10 mouse cellular contexts compared by ENCODE assay signal in the genomic region with DNA sequence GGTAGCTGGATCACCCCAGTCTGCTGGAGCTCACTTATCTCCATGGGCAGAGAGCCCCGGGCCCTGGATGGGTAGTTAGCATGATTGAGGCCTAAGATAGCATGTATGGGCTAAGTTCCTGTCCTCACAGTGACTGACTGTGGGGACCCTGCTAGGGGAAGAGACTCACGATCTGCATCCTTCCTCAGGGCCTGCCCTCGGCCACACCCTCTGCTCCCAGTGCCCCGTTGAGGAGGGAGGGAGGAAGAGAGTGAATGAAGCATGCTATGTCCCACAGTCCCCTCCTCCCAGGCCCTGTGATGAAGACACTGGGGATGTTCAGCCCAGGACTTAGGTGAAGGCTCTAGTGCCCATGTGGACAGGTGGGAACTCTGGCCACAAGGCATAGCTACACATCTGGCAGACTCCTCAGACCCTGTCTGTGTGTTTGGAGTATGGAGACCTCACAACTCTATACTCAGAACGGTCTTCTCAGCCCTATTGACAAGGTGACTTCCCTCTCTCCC. TPM values are rescaled to one million over a fixed set of nuclear protein-coding genes. Genes with fewer than 3 reads are reported as not detected.
DNase-seq lines count a peak whose midpoint lies in the region; ATAC-seq lines count a peak whose summit lies in the region.
"Had no signal": no experiment of that assay in that cellular context is flagged by ENCODE, and none has a peak within 500 bp of the region (broad histone marks: within the 10 kb centered on the region; RNA-seq: fewer than 3 reads in every experiment).

No protein-coding gene starts in this region.

- no peaks in the 10 kb centered on the region for H3K9me3 ChIP-seq in kidney, embryonic 15.5 days (replicated peaks)
- H3K9me3 ChIP-seq in heart, embryonic 13.5 days, result no peaks in the 10 kb centered on the region
- no peaks in the 10 kb centered on the region for H3K9me3 ChIP-seq in liver, embryonic 12.5 days (replicated peaks)
- no peaks in the 10 kb centered on the region for H3K9me3 ChIP-seq in forebrain, embryonic 13.5 days (replicated peaks)
- H3K9me3 ChIP-seq: midbrain, embryonic 13.5 days had no signal

- H3K4me2 ChIP-seq in kidney, embryonic 15.5 days, result peak overlapping the region; percentile 45
- H3K4me2 ChIP-seq in heart, embryonic 13.5 days, result peak overlapping the region; percentile 64
- H3K4me2 ChIP-seq in liver, embryonic 12.5 days, result 0 out of 2 replicates have a peak overlapping the region, but pooled peaks have one; percentile 0
- no peak overlapping the region for H3K4me2 ChIP-seq in forebrain, embryonic 13.5 days
- H3K4me2 ChIP-seq: midbrain, embryonic 13.5 days had no signal

- no peak for DNase-seq in kidney, adult 9 months
- DNase-seq in left cerebral cortex, adult 8-10 months (ENCODE audit: low spot score in 2 of 2), result no peak
- DNase-seq in right cerebral cortex, adult 18-20 months, result no peak
- DNase-seq: gastrocnemius, postnatal 25 days had no signal

- peaks cover 3% of the 10 kb centered on the region; the same call in 1 of the 2 replicates for H3K36me3 ChIP-seq in kidney, embryonic 15.5 days
- H3K36me3 ChIP-seq in heart, embryonic 13.5 days, result peaks cover 41% of the 10 kb centered on the region
- no peaks in the 10 kb centered on the region for H3K36me3 ChIP-seq in liver, embryonic 12.5 days
- H3K36me3 ChIP-seq in forebrain, embryonic 13.5 days (ENCODE audit: poor library complexity, severe bottlenecking), result no peaks in the 10 kb centered on the region
- H3K36me3 ChIP-seq: midbrain, embryonic 13.5 days had no signal

- H3K4me3 ChIP-seq in kidney, embryonic 15.5 days (replicated peaks), result peak overlapping the region; percentile 38; the same call in 1 of the 2 replicates
- H3K4me3 ChIP-seq in brown adipose tissue, adult 24 weeks (ENCODE audit: insufficient read depth, low read depth, low read length), result peak overlapping the region; percentile 2; the same call in 1 of the 2 replicates
- H3K4me3 ChIP-seq in heart, embryonic 13.5 days, result peak overlapping the region; percentile 51
- no peak overlapping the region for H3K4me3 ChIP-seq in liver, embryonic 12.5 days
- no peak overlapping the region for H3K4me3 ChIP-seq in forebrain, embryonic 13.5 days
- H3K4me3 ChIP-seq: midbrain, embryonic 13.5 days had no signal

- ATAC-seq in kidney, embryonic 15.5 days (replicated peaks; ENCODE audit: low FRiP score), result no peak
- no peak for ATAC-seq in heart, embryonic 13.5 days (ENCODE audit: extremely low read depth, insufficient number of reproducible peaks, low FRiP score, low TSS enrichment)
- ATAC-seq in liver, embryonic 12.5 days, result no peak
- no peak for ATAC-seq in forebrain, embryonic 13.5 days
- ATAC-seq: midbrain, embryonic 13.5 days had no signal

- peaks cover 14% of the 10 kb centered on the region for H3K4me1 ChIP-seq in kidney, embryonic 15.5 days
- no peaks in the 10 kb centered on the region for H3K4me1 ChIP-seq in brown adipose tissue, adult 24 weeks (ENCODE audit: control insufficient read depth, insufficient read depth, insufficient read length, low read length)
- H3K4me1 ChIP-seq in heart, embryonic 13.5 days, result peaks cover 31% of the 10 kb centered on the region
- no peaks in the 10 kb centered on the region for H3K4me1 ChIP-seq in liver, embryonic 12.5 days
- H3K4me1 ChIP-seq in forebrain, embryonic 13.5 days, result 0 out of 2 replicates have a peak, but pooled peaks cover 3% of the 10 kb centered on the region

- 48% methylated on average over 5 of the region's 5 CpGs for WGBS in kidney, embryonic 15.5 days
- 47% methylated on average over 5 of the region's 5 CpGs for WGBS in heart, embryonic 13.5 days
- 22% methylated on average over 5 of the region's 5 CpGs for WGBS in liver, embryonic 12.5 days (ENCODE audit: insufficient replicate concordance)
- 66% methylated on average over 5 of the region's 5 CpGs for WGBS in forebrain, embryonic 13.5 days

- H3K27ac ChIP-seq in kidney, embryonic 15.5 days, result no peak overlapping the region
- no peak overlapping the region for H3K27ac ChIP-seq in brown adipose tissue, adult 24 weeks (replicated peaks; ENCODE audit: low read depth, low read length)
- H3K27ac ChIP-seq in heart, embryonic 13.5 days (replicated peaks), result no peak overlapping the region
- no peak overlapping the region for H3K27ac ChIP-seq in liver, embryonic 12.5 days
- no peak overlapping the region for H3K27ac ChIP-seq in forebrain, embryonic 13.5 days
- H3K27ac ChIP-seq: midbrain, embryonic 13.5 days had no signal

- H3K27me3 ChIP-seq in kidney, embryonic 15.5 days, result no peaks in the 10 kb centered on the region
- H3K27me3 ChIP-seq in heart, embryonic 13.5 days (replicated peaks), result no peaks in the 10 kb centered on the region
- no peaks in the 10 kb centered on the region for H3K27me3 ChIP-seq in liver, embryonic 12.5 days (replicated peaks)
- no peaks in the 10 kb centered on the region for H3K27me3 ChIP-seq in forebrain, embryonic 13.5 days
- H3K27me3 ChIP-seq: midbrain, embryonic 13.5 days had no signal

- H3K9ac ChIP-seq in kidney, embryonic 15.5 days, result no peak overlapping the region
- H3K9ac ChIP-seq in heart, embryonic 13.5 days, result peak overlapping the region; percentile 82
- H3K9ac ChIP-seq in liver, embryonic 12.5 days, result no peak overlapping the region
- H3K9ac ChIP-seq in forebrain, embryonic 13.5 days, result no peak overlapping the region
- H3K9ac ChIP-seq: midbrain, embryonic 13.5 days had no signal

RNA-seq across cellular contexts. Expression of gene Col6a1, which starts 1.7 kb away (rescaled TPM):
- 75.3 and 112 TPM in 2 replicates for polyA plus RNA-seq in kidney, embryonic 15.5 days (2015; fragmentation: Nextera tagmentation; extraction: Ambion mirVana)
- polyA plus RNA-seq in brown adipose tissue, adult 24 weeks (2012; ENCODE audit: insufficient read depth, insufficient read length, missing spikeins), result 37.8 and 44.7 TPM in 2 replicates
- polyA plus RNA-seq in heart, embryonic 13.5 days (2015; fragmentation: Nextera tagmentation; extraction: Ambion mirVana), result 49.6 and 55.5 TPM in 2 replicates
- polyA plus RNA-seq in liver, embryonic 12.5 days (2016; fragmentation: Nextera tagmentation; extraction: Ambion mirVana), result 14.1 and 14.4 TPM in 2 replicates
- total RNA-seq in left cerebral cortex, adult 8-10 months (2022), result 10 to 100 TPM; 48.8 to 56.0 (median 51.9) TPM
- polyA plus RNA-seq in forebrain, embryonic 13.5 days (2015; fragmentation: Nextera tagmentation; extraction: Ambion mirVana), result 4.4 and 5.9 TPM in 2 replicates

Comparison
In these comparisons a context has a peak if more than half of its experiments do, and no peak if none do; other contexts are left out.
1. H3K4me3 ChIP-seq: peak in kidney, embryonic 15.5 days (single experiment), brown adipose tissue, adult 24 weeks (single experiment) and heart, embryonic 13.5 days (single experiment); none in liver, embryonic 12.5 days (single experiment) and forebrain, embryonic 13.5 days (single experiment).